Mouse (Mus musculus): ENCODE measurements around the gene Dennd1c.

DNA sequence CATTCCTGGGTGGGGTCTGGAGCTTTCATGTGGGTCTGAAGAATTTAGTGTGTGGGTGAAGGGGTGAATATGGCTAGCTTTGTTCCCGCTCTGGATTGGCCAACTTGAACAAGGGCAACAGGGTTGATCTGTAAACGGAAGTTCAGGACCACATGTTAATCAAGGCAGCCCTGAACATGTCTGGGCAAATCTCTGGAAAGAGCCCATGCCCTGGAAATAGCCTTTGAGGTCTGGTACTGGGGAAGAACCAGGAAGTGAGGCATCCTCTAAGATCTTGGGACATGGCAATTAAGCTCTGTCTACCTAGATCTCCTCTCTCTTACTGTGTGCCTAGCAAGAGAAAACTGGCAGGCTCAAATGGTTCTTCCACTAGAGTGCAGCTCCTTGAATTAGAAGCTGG lies 43.5 kb upstream of the Dennd1c start:
- TF ChIP-seq CTCF (IDR thresholded peaks at IDR 0.05; ENCODE audit: low read depth, low read length) (no peak), POLR2A (IDR thresholded peaks at IDR 0.05; ENCODE audit: insufficient read depth, low read length) (no peak)

Data from ES-Bruce4 (cell line).